Mouse (Mus musculus): ENCODE measurements around the gene Rnaseh2c.

Rnaseh2c gene

DNA sequence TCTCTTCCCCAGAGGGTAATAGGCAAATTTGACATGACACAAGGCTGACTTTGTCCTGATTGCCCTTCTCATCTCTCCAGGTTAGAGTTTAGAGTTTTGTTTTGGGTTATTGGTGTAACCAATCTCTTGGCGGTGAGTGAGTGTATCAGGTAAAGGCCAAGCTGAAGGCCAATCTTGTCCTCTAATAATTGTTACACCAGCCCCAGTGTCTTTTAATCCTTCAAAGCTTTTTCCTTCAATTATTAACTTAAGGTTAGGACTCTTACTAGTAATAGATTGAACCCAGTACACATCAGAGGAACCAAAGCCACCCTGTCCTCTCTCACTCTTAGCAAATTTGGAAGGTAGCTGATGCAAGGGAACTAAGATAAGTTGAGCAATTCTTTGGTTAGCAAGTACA is 26.3 kb upstream of the Rnaseh2c start:
- no peak for DNase-seq (ENCODE audit: low spot score in 2 of 2)

GRCm38 (mm10) chr19:5579971-5580370 is 21.7 kb upstream of the Rnaseh2c start:
- DNase-seq (ENCODE audit: low spot score in 2 of 2) = no peak

DNA sequence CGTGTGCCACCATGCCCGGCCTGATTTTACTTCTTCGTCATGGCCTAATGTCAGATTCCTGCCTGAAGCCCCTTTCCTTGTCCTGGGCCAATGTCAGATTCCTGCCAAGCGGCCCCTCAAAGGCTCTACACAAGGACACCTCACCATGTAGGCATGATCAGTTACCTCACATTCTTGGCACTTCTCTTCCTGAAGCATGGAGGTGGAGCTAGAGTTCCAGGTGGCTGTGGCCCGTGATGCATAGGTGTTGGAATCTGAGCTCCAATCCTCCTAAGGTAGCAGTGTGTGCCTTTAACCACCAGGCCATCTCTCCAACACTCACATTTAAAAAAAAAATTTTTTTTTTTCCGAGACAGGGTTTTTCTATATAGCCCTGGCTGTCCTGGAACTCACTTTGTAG is 20.9 kb upstream of the Rnaseh2c start:
- no peak for DNase-seq (ENCODE audit: low spot score in 2 of 2)

DNA sequence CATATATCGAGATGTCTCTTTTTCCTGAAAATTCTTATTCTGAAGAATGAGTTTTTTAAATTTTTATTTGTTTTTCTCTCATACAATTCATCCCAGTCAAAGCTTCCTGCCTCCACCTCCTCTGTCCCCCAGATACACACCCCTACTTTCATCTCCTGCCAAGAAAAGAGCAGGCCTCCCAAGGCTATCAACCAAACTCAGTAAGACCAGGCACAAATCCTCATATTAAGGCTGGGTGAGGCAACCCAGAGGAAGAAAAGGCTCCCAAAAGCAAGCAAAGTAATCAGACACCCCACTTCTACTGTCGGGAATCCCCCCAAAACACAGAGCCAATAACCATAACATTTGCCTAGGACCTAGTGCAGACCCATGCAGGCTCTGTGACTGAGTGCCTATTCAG is 19.7 kb upstream of the Rnaseh2c start:
- DNase-seq (ENCODE audit: low spot score in 2 of 2) = no peak

GRCm38 (mm10) chr19:5589159-5589558 is 12.5 kb upstream of the Rnaseh2c start:
- no peak for DNase-seq (ENCODE audit: low spot score in 2 of 2)

DNA sequence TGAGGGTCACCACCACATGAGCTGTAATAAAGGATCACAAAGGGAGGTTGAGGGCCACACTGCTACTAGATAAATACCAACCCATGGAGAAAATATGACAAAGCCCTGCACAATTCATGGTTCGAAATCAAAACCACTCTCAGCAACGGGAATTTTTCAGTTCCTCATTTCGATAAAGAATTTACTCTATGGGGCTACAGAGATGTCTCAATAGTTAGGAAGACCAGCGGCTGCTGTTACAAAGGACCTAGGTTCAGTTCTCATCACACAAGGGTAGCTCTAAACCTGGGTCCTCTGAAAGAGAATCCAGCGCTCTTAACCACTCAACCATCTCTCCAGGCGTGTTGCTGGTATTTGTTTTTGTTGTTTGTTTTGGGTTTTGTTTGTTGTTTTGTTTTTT is 9.8 kb upstream of the Rnaseh2c start:
- DNase-seq (ENCODE audit: low spot score in 2 of 2) = no peak

DNA sequence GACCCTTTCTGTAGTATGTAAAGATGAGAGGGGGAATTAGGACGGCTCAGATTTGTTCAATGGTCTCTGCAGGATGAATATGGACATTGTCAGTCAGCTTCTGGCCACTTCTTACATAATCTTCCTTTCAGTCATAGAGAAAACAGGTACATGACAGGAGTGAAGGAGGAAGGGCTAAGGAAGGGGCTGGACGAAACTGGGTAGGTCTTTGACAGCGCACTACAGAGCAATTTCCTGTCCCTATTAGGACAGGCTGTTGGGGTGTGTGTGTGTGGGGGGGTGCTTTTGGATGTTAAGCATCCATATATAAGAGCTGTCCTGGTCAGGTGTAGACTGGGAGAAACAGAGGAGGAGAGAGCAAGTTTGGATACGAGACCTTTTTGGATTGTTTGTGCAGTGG is 2.4 kb upstream of the Rnaseh2c start:
- no peak for DNase-seq (ENCODE audit: low spot score in 2 of 2)

- no peak for DNase-seq (ENCODE audit: low spot score in 2 of 2)
These were observed 2.0 kb downstream of the Rnaseh2c start for GRCm38 (mm10) chr19:5603664-5604063.

GRCm38 (mm10) chr19:5605126-5605525 is 3.5 kb downstream of the Rnaseh2c start:
- no peak for DNase-seq (ENCODE audit: low spot score in 2 of 2)

- no peak for DNase-seq (ENCODE audit: low spot score in 2 of 2)
These were observed 4.5 kb downstream of the Rnaseh2c start for GRCm38 (mm10) chr19:5606196-5606595.

DNA sequence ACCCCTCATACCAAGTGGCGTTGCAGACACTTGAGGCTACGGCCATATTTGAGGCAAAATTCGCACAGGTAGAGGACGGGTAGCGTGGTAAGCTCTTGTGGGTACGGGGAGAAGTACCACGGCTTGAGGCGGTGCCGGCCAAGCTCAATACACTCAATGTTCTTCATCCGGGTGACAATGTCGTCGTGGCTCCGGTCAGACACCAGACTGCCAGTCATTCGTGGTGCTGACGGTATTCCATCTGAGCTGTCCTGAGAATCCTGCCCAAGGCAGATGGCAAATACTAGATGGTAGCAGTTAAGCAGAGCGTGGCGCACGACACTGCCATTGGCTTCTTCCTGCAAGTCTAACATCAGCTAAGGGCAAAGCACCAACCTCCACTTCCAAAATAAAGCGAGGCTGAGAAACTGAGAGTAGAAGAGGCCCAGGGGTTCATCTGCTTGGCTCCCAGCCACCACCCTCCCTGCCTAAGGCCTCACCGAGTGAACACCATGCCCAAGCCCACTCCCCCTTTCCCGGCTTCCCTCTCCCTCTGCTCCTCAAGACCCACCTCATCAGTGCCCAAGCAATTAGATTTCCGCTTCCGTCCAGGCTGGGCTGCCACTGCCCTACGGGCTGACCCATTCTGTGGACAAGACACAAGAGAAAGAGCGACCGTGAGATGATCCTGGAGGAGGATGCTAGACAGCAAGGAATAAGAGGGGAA is 6.2 kb downstream of the Rnaseh2c start:
- DNase-seq (ENCODE audit: low spot score in 2 of 2) = no peak

DNA sequence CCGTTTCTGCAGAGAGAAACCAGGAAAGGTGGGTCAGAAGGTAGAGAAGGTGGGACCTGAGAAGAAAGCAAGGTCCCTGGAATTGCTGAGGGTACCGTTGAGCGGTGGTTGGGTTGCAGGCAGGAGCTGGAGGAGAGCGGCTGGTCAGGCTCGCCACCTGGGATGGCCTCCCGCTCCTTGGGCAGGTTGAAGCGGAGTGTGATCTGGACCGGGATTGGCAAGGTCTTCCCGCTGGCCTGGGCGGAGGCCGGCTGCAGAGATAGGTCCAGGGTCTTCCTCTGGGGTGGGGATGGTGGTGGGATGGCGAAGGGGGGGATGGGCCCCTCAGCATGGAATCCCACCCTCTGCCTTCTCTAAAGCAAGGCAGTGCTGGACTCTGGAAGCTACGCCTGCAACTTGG is 7.0 kb downstream of the Rnaseh2c start:
- DNase-seq (ENCODE audit: low spot score in 2 of 2) = no peak

GRCm38 (mm10) chr19:5609171-5609546 is 7.5 kb downstream of the Rnaseh2c start:
- no peak for DNase-seq (ENCODE audit: low spot score in 2 of 2)

DNA sequence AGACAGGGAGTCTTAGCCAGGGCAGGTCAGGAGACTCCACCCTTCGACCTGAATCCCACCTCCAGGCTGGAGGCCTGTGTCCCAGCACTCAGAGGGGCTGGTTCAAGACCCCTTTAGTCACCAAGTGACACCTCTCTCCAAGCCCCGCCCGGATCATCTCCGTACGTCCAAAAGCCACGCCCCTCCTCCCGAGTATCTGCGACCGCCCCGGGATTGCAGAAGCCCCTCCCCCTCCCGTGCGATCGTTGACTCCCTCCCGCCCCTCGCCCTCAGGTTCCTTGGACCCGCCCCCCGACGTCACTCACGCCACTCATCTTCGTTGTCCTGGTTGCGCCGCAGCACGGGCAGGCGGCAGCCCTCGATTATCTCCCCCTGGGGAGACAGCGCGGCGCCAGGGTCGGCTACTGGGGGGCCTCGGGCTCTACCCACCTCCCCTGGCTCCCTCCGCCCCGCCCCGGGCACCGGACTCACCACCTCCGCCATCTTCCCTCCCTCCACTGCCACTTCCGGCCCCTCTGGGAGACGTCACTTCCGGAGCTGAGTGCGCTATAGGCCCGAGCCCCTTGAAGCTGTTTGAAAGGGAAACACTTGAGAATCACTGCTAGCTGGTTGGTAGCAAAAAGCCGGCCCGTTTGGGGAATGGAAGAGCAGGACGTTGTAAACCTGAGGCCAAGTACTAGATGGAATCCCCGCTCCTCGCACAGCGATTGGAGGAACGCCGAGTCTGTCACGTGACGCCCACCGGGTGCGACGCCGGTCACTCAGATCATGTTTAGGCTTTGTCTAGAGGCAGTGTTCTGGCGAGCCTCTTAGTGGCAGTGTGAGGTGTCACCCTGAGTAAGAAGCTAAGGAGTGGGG is 8.1 kb downstream of the Rnaseh2c start, which contains the start of gene Kat5:
TSS of gene Kat5 (minus strand) at position 691 of the 858 bp plus-strand sequence.
- DNase-seq (ENCODE audit: low spot score in 2 of 2) = peak; percentile 87 to 89

DNA sequence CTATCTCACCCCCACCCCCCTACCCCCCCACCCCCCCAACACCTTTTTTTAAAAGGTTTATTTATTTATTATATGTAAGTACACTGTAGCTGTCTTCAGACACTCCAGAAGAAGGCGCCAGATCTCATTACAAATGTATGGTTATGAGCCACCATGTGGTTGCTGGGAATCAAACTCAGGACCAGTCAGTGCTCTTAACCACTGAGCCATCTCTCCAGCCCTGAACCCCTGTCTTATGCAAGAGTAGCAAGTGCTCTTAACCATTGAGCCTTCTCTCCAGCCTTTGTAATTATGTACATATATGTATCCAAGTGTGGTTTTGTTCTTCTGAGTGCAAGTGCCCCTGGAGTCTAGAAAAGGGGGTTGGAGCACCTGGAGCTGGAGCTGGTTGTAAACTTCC is 10.3 kb downstream of the Rnaseh2c start:
- DNase-seq (ENCODE audit: low spot score in 2 of 2) = peak in 1 of 2 experiments; percentile 39

GRCm38 (mm10) chr19:5612762-5613411 is 11.2 kb downstream of the Rnaseh2c start:
- no peak for DNase-seq (ENCODE audit: low spot score in 2 of 2)

GRCm38 (mm10) chr19:5614953-5615352 is 13.3 kb downstream of the Rnaseh2c start:
- DNase-seq (ENCODE audit: low spot score in 2 of 2) = no peak

DNA sequence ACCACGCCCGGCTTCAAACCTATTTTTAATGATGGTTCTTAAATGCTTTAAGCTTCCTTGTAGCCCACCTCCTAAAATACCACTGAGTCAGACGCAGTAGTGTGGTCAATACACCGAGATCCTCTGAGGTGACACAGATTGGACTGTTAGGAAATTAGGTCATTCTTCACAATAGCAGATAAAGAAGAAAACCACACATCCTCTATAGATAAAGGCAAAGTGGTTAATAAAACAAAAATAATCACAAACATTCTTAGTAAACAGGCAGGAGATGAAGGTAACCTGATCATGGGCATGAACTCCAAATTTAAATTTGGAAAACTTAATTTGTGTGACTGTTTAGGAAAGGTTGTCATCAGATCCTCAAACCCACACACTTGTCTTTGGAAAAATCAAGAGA is 18.3 kb downstream of the Rnaseh2c start:
- no peak for DNase-seq (ENCODE audit: low spot score in 2 of 2)

GRCm38 (mm10) chr19:5621884-5622283 is 20.2 kb downstream of the Rnaseh2c start:
- DNase-seq (ENCODE audit: low spot score in 2 of 2) = no peak

DNA sequence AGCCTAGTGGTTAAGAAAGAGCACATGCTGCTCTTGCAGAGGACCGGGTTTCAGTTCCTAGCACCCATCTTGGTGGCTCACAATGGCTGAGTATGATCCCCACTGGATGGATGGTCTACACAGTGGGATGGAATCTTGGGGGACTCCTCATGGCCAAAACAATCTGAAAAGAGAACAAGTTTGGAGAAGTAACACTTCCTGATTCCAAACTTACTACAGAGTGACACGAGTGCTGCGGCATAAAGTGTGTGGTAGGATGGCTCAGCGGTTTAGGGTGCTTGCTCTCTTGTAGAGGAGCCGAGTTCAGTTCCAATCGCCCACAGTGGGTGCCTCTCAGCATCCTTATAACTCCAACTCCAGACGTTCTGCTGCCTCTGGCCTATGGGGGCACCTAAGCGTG is 23.6 kb downstream of the Rnaseh2c start:
- no peak for DNase-seq (ENCODE audit: low spot score in 2 of 2)

DNA sequence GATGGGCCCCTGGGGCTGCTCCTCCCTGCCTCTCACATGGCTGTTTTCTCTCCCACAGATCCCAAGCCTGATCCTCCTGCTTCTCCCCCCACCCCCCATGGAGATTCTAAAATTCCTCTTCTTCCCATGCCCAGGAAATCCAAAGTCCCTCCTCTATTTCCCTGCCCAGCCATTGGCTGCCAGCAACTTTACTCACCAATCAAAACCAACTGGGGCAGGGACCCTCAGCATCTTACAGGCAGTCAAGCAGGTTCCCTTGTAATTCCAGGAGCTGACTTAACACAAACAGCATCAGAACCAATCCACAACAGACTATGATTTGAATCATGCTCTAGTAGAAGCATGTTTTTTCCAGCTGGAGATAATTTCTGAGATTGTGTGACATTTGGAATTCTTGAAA is 28.2 kb downstream of the Rnaseh2c start:
- no peak for DNase-seq (ENCODE audit: low spot score in 2 of 2)

GRCm38 (mm10) chr19:5632120-5632519 is 30.4 kb downstream of the Rnaseh2c start:
- DNase-seq (ENCODE audit: low spot score in 2 of 2) = no peak
